Mouse (Mus musculus) kidney, embryonic 14.5 days (tissue): ENCODE data around the gene Dmbx1. TPM values are rescaled to one million over a fixed set of nuclear protein-coding genes. Genes with fewer than 3 reads are reported as not detected.

ENCODE experiments used
- ATAC-seq: fragments of 200-750 bp; cut with Nextera tagmentation; 2 replicates; pipeline ENCODE4 v1.8.0; 2017; ENCODE audit warnings: moderate number of reproducible peaks, mild to moderate bottlenecking, moderate TSS enrichment, moderate library complexity; ENCODE audit not compliant: low FRiP score, low TSS enrichment
- H3K27ac ChIP-seq: fragments of 300-500 bp; sonication (generic); 2 replicates; pipeline ENCODE4 v1.5.1; 2014; ENCODE audit warnings: low read depth, mild to moderate bottlenecking, low read length, moderate library complexity, mixed read lengths
- H3K27me3 ChIP-seq: fragments of 300-500 bp; sonication (generic); 2 replicates; pipeline ENCODE4 v1.6.1; 2014; ENCODE audit warnings: mild to moderate bottlenecking, low read length; ENCODE audit not compliant: control insufficient read depth, insufficient read depth
- H3K36me3 ChIP-seq: fragments of 300-500 bp; sonication (generic); 2 replicates; pipeline ENCODE4 v1.6.1; 2014; ENCODE audit warnings: low read length, mixed read lengths; ENCODE audit not compliant: control insufficient read depth, insufficient read depth
- H3K4me1 ChIP-seq: fragments of 300-500 bp; sonication (generic); 2 replicates; pipeline ENCODE4 v1.6.1; 2014; ENCODE audit warnings: low read length, mixed read lengths; ENCODE audit not compliant: control insufficient read depth, insufficient read depth
- H3K4me2 ChIP-seq: fragments of 300-500 bp; sonication (generic); replicated peaks from 2 replicates; pipeline ENCODE4 v1.6.1; 2014; ENCODE audit warnings: low read depth, mild to moderate bottlenecking, low read length
- H3K4me3 ChIP-seq: fragments of 300-500 bp; sonication (generic); 2 replicates; pipeline ENCODE4 v1.5.1; 2014; ENCODE audit warnings: mild to moderate bottlenecking, low read length
- H3K9ac ChIP-seq: fragments of 300-500 bp; sonication (generic); 2 replicates; pipeline ENCODE4 v1.6.1; 2014; ENCODE audit warnings: low read depth, mild to moderate bottlenecking, low read length, moderate library complexity
- H3K9me3 ChIP-seq: fragments of 300-500 bp; sonication (generic); 2 replicates; pipeline ENCODE4 v1.6.1; 2016; ENCODE audit warnings: low read length; ENCODE audit not compliant: control insufficient read depth
- WGBS: fragments of 180-500 bp; shearing (Covaris S2); extraction: QIAGEN DNeasy Blood & Tissue Kit; methylation state at CpG from one replicate; pipeline ENCODE4 v1.1.7; 2014; 5-methylcytosine and 5-hydroxymethylcytosine counted together
- polyA plus RNA-seq: library from polyadenylated mRNA; unstranded; fragments of >200 nt; fragmentation: Nextera tagmentation; extraction: Ambion mirVana; gene quantifications from 2 replicates; pipeline ENCODE4 v1.2.1, GENCODE M21; 2014

Gene Dmbx1
- polyA plus RNA-seq, 1 experiment from 2014 or later: not detected

DNA sequence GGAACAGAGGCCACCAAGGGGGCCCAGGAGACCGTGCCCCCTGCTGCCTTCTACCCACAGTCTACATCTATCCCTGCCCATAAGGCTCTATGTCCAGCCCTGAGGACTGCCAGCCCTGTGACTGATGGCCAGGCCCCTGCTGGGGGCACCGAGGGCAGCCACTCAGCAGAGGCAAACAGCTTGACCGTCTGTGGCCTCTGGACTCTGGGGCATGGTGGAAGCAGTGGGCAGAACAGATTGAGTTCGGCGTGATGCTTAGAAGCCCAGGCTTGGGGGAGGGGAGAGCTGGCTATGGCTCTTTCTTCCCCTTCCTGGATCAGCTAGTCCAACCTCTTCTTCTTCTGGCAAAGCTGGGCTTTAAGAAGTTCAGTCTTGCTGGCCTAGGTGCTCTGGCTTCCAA is 13.8 kb upstream of the Dmbx1 start:
- Histone ChIP-seq H3K4me1 (0 out of 2 replicates have a peak, but pooled peaks cover 3% of the 10 kb centered on the region), H3K27me3 (peaks cover 95% of the 10 kb centered on the region), H3K36me3 (no peaks in the 10 kb centered on the region), H3K27ac (no peak overlapping the region), H3K4me2 (no peak overlapping the region), H3K4me3 (no peak overlapping the region), H3K9me3 (no peaks in the 10 kb centered on the region), H3K9ac (no peak overlapping the region)
- ATAC-seq: peak; percentile 18; the same call in 1 of the 2 replicates
- 30% methylated on average over 5 of the region's 5 CpGs for WGBS

DNA sequence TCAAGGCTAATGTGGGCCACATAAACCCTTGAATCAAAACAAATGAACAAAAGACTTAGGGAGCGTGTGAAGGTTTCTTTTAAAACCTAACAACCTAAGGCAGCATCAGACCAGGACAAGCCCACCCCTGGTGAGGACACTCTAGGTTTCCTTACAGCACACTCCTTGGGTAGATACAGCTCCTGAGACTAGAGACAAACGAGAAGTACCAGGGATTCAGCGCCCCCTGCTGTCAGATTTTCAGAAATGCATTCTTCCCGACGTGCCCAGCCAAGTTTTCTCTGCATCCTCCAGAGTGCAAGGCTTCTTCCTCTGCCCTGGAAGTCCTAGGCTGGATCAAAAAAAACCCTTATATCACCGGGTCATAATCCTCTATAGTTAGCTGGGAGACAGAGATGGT is 13.0 kb upstream of the Dmbx1 start:
- H3K27me3 ChIP-seq: peaks cover 95% of the 10 kb centered on the region
- no peak overlapping the region for H3K27ac ChIP-seq
- H3K9ac ChIP-seq: no peak overlapping the region
- no peaks in the 10 kb centered on the region for H3K9me3 ChIP-seq
- H3K4me2 ChIP-seq: no peak overlapping the region
- WGBS: 17% methylated on average over 6 of the region's 6 CpGs
- H3K4me3 ChIP-seq: no peak overlapping the region
- no peaks in the 10 kb centered on the region for H3K36me3 ChIP-seq
- 0 out of 2 replicates have a peak, but pooled peaks cover 3% of the 10 kb centered on the region for H3K4me1 ChIP-seq
- ATAC-seq: 0 out of 2 replicates have a peak, but pooled peaks have one; percentile 36

DNA sequence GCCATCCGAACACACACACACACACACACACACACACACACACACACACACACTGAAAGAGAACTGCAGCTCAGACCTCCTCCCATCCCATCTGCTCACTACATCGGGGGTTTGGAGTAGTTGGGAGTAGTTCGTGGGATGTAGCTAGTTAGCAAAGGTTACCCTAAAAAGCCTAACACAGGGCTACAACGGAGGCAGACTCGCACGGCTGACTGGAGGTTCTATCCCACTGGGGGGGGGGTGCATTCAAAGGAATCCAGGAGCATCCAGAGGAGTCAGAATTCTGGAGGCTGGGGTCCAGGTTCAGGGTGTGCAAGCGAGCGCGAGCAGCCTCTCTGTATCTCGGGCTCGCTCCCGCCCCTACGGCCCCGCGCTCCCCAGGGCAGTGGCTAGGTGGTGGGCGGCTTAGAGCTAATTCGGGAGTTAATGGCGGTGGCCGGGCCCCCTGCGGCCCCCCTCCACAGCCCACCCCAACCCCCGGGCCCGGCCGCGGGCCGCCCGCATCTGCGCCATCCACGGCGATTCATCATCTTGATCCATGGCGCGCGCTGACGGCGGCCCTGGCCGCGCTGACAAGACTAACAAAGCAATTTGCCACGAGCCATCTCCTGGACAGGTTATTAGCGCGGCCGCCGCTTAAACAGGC is 4.1 kb upstream of the Dmbx1 start:
- peak overlapping the region; percentile 10; the same call in 1 of the 2 replicates for H3K4me3 ChIP-seq
- no peak overlapping the region for H3K27ac ChIP-seq
- H3K9ac ChIP-seq: no peak overlapping the region
- peaks cover 5% of the 10 kb centered on the region for H3K4me1 ChIP-seq
- H3K4me2 ChIP-seq: no peak overlapping the region; the same call in 1 of the 2 replicates
- ATAC-seq: no peak
- peaks cover 95% of the 10 kb centered on the region for H3K27me3 ChIP-seq
- no peaks in the 10 kb centered on the region for H3K36me3 ChIP-seq
- under 1% methylated on average over 41 of the region's 41 CpGs for WGBS
- no peaks in the 10 kb centered on the region for H3K9me3 ChIP-seq

DNA sequence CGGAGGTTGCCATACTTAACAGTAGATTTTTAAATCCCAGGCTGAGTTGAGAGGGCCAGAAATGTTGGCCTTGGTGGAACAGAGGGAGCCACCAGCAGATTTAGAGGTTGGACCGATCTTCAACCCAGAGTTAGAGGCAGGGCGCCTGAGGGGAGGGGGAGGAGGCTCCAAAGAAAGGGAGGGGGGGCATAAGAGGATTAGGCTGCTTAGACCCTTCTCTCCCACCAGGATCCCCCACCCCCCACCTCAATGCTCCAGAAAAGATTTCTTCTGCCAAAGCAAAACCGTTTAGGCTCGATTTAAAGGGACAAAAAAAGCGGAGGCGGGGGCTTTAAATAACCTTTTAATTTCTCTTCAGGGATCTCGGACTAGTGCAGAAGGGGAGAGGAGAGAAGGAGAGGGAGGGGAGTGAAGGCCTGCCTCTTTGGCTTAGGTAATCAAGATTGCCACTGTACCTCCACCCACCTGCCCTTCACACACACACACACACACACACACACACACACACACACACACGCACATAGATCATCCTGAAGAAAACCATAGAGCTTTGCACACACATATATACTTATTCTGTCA is 1.6 kb upstream of the Dmbx1 start:
- no peaks in the 10 kb centered on the region for H3K36me3 ChIP-seq
- H3K27me3 ChIP-seq: peaks cover 99% of the 10 kb centered on the region
- peaks cover 7% of the 10 kb centered on the region for H3K4me1 ChIP-seq
- no peak overlapping the region for H3K9ac ChIP-seq
- ATAC-seq: no peak
- WGBS: 6% methylated on average over 9 of the region's 9 CpGs
- no peak overlapping the region for H3K4me3 ChIP-seq
- no peak overlapping the region for H3K4me2 ChIP-seq
- no peaks in the 10 kb centered on the region for H3K9me3 ChIP-seq
- no peak overlapping the region for H3K27ac ChIP-seq

DNA sequence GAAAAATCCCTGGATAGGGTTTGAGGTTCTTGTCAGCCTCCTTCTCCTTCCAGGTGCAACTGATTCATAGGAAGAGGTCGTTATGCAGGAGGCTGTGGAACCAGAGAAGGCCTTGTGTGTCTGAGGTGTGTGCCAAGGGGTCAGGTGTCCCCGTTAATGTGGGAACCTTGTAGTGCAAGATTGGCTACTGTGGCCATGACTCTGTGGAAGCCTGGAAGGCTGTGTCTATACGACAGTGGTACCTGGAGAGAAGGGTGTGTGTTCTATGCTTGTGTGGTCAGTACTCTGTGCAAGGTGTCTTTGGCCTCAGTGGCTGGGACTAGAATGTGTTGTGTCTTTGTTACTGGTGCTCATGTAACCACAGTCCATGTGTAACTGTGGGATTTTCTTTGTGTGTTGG is 955 bp upstream of the Dmbx1 start:
- H3K9ac ChIP-seq: no peak overlapping the region
- WGBS: 3% methylated on average over 3 of the region's 3 CpGs
- ATAC-seq: no peak
- H3K4me1 ChIP-seq: peaks cover 7% of the 10 kb centered on the region
- no peak overlapping the region for H3K4me3 ChIP-seq
- no peaks in the 10 kb centered on the region for H3K36me3 ChIP-seq
- no peaks in the 10 kb centered on the region for H3K9me3 ChIP-seq
- H3K27me3 ChIP-seq: peaks cover 99% of the 10 kb centered on the region
- no peak overlapping the region for H3K4me2 ChIP-seq
- no peak overlapping the region for H3K27ac ChIP-seq

DNA sequence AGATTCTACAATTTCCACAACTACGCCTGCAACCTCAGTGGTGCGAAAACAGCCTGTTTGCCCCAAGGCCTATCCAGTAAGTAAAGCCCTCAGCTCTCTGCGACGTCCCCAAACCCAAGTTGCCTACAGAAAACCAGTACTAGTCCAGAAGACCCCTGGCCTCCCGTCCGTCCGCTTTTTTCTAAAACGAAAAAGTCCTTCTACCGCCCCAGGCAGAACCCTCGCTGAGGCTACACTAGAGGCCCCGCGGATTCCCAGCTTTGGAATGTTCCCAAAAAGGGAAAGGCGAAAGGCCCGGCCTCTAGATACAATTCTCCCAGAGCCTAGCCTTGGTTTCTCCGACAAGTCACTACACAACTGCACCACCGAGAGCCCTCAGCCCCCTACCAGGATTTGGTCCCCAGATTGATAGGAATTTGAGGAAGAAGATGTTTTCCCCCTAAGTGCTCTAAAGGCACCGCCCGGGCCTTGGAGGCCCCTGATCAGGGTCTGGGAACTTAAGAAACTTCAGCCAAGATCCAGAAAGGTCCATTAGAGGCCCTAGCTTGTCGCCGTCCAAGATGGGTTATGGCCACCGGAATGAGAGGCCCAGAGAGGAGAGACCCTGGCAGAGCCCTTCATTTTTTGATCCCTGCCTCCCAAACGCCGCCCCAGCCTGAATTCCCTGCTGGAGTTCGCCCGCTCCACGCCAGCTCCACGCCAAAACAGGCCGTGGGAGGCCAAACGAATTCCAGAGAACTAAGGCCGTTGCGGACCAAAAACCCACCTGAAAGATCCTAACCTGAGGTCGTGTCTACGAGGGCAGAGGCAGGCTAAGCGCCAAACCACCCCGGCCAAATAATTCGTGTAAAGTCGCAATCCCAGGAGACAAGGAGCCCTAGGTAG is 1.2 kb downstream of the Dmbx1 start:
- H3K4me1 ChIP-seq: peaks cover 7% of the 10 kb centered on the region
- no peaks in the 10 kb centered on the region for H3K9me3 ChIP-seq
- H3K27me3 ChIP-seq: peaks cover 100% of the 10 kb centered on the region
- no peak overlapping the region for H3K4me2 ChIP-seq
- peak overlapping the region; percentile 35; the same call in 1 of the 2 replicates for H3K4me3 ChIP-seq
- no peak overlapping the region for H3K9ac ChIP-seq
- no peak for ATAC-seq
- H3K27ac ChIP-seq: no peak overlapping the region
- H3K36me3 ChIP-seq: no peaks in the 10 kb centered on the region
- 2% methylated on average over 37 of the region's 37 CpGs for WGBS

DNA sequence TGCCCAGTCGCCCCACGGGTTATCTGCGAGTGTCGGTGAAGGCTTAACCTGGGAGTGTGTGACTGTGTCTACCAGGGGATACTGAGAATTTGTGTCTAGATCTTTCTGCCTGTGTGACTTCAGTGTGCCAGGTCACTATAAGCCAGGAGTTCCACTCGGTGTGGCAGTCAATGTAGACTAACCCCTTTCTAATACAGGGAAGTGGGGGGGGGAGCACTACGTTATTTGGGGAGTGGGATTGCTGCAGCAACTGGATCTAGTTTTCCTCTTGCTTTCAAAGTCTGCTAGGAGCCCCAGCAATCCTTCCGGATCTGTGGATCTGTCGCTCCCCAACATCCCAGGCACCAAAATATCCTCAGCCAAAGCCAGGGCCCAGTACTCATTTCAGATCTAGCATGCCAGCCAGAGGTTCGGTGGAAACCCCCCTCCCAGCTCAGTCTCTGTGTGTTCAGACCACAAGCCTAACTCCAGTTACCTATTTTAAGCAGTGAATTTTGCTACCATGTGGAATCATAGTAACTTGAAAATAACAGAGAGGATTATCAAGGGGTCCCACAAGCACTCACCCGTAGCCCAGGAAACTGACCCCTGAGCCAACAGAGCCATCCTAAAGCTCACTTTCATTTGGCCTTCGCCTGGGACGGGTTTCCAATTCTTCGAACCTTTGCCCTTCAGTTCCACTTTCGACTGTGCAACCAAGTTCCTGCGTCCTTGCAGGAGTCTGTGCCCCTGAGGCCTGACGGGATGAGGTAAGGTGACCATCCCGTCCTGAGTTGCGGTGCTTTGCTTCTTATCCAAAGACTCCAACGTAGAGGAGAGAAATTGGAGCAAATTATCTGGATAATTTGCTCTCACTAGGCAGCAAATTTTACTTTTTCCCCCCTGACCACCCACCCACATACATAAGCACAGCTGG is 2.4 kb downstream of the Dmbx1 start:
- no peak for ATAC-seq
- no peak overlapping the region for H3K4me2 ChIP-seq
- H3K4me1 ChIP-seq: peaks cover 7% of the 10 kb centered on the region
- 1% methylated on average over 19 of the region's 19 CpGs for WGBS
- no peak overlapping the region for H3K9ac ChIP-seq
- no peak overlapping the region for H3K4me3 ChIP-seq
- H3K36me3 ChIP-seq: no peaks in the 10 kb centered on the region
- peaks cover 100% of the 10 kb centered on the region for H3K27me3 ChIP-seq
- H3K27ac ChIP-seq: no peak overlapping the region
- no peaks in the 10 kb centered on the region for H3K9me3 ChIP-seq

DNA sequence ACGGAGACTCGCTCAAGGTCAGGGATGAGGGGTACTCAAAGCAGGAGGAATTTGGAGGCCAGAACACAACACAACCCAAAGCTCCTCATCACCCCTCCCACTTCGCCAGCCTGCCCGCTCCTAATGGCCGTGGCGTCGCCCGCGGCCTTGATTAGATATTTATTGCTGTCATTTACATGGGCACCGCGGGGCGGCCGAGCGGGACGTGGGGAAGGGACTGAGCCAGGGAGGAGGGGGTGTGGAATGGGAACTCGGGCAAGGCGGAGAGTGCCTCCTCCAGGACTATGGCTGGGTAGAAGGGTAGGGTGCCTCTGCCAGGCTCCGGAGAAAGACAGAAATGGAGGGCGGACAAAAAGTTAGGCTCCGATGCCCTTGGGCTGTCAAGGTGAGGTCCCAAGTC is 3.1 kb downstream of the Dmbx1 start:
- H3K4me3 ChIP-seq: no peak overlapping the region
- H3K4me2 ChIP-seq: no peak overlapping the region
- no peak overlapping the region for H3K27ac ChIP-seq
- H3K4me1 ChIP-seq: peaks cover 7% of the 10 kb centered on the region
- under 1% methylated on average over 20 of the region's 20 CpGs for WGBS
- no peaks in the 10 kb centered on the region for H3K36me3 ChIP-seq
- H3K9me3 ChIP-seq: no peaks in the 10 kb centered on the region
- ATAC-seq: no peak
- no peak overlapping the region for H3K9ac ChIP-seq
- peaks cover 100% of the 10 kb centered on the region for H3K27me3 ChIP-seq
